Mouse (Mus musculus) limb, embryonic 11.5 days (tissue): ENCODE data around the gene Desi1. TPM values are rescaled to one million over a fixed set of nuclear protein-coding genes. Genes with fewer than 3 reads are reported as not detected.

Experiments used
- ATAC-seq: fragments of 200-750 bp; cut with Nextera tagmentation; 2 replicates; pipeline ENCODE4 v1.8.0; 2017; ENCODE audit warnings: low read depth; ENCODE audit not compliant: insufficient number of reproducible peaks, low FRiP score, low TSS enrichment
- DNase-seq: peaks from one replicate; pipeline ENCODE4 v3.0.0-alpha.2; 2015; ENCODE audit warnings: low spot score
- H3K27ac ChIP-seq: fragments of 300-500 bp; sonication (generic); replicated peaks from 2 replicates; pipeline ENCODE4 v1.5.1; 2014; ENCODE audit warnings: low read depth, mild to moderate bottlenecking, low read length
- H3K27me3 ChIP-seq: fragments of 300-500 bp; sonication (generic); 2 replicates; pipeline ENCODE4 v1.6.1; 2014; ENCODE audit warnings: mild to moderate bottlenecking, low read length, mixed read lengths; ENCODE audit not compliant: control insufficient read depth, insufficient read depth
- H3K36me3 ChIP-seq: fragments of 300-500 bp; sonication (generic); 2 replicates; pipeline ENCODE4 v1.6.1; 2014; ENCODE audit warnings: mild to moderate bottlenecking, low read length, moderate library complexity, mixed read lengths; ENCODE audit not compliant: control insufficient read depth, insufficient read depth
- H3K4me1 ChIP-seq: fragments of 300-500 bp; sonication (generic); 2 replicates; pipeline ENCODE4 v1.6.1; 2014; ENCODE audit warnings: low read length, mixed read lengths; ENCODE audit not compliant: control insufficient read depth, insufficient read depth
- H3K4me2 ChIP-seq: fragments of 300-500 bp; sonication (generic); 2 replicates; pipeline ENCODE4 v1.6.1; 2014; ENCODE audit warnings: low read depth, mild to moderate bottlenecking, moderate library complexity; ENCODE audit not compliant: severe bottlenecking
- H3K4me3 ChIP-seq: fragments of 300-500 bp; sonication (generic); 2 replicates; pipeline ENCODE4 v1.5.1; 2014; ENCODE audit warnings: low read depth, low read length
- H3K9ac ChIP-seq: fragments of 300-500 bp; sonication (generic); 2 replicates; pipeline ENCODE4 v1.6.1; 2014; ENCODE audit warnings: mild to moderate bottlenecking, low read length
- H3K9me3 ChIP-seq: fragments of 300-500 bp; sonication (generic); 2 replicates; pipeline ENCODE4 v1.6.1; 2016; ENCODE audit warnings: low read length; ENCODE audit not compliant: control insufficient read depth
- WGBS: fragments of 180-500 bp; shearing (Covaris S2); extraction: QIAGEN DNeasy Blood & Tissue Kit; methylation state at CpG from one replicate; pipeline ENCODE4 v1.1.7; 2014; 5-methylcytosine and 5-hydroxymethylcytosine counted together
- polyA plus RNA-seq: library from polyadenylated mRNA; unstranded; fragments of >200 nt; fragmentation: Nextera tagmentation; extraction: Ambion mirVana; gene quantifications from 2 replicates; pipeline ENCODE4 v1.2.1, GENCODE M21; 2014

The Desi1 gene
- polyA plus RNA-seq, 1 experiment from 2014 or later: 34.4 TPM

GRCm38 (mm10) chr15:82016101-82016808 is 17.4 kb downstream of the Desi1 start:
- Histone ChIP-seq H3K4me3 (peak overlapping the region; percentile 90), H3K27ac (no peak overlapping the region), H3K9me3 (no peaks in the 10 kb centered on the region), H3K4me1 (0 out of 2 replicates have a peak, but pooled peaks cover 3% of the 10 kb centered on the region), H3K4me2 (peak overlapping the region; percentile 87), H3K9ac (peak overlapping the region; percentile 85), H3K36me3 (0 out of 2 replicates have a peak, but pooled peaks cover 3% of the 10 kb centered on the region), H3K27me3 (no peaks in the 10 kb centered on the region)
- under 1% methylated on average over 52 of the region's 53 CpGs for WGBS
- DNase-seq: peak; percentile 99
- ATAC-seq: peak; percentile 94

GRCm38 (mm10) chr15:82015392-82016100 is 18.1 kb downstream of the Desi1 start:
- H3K27ac ChIP-seq: no peak overlapping the region
- DNase-seq (peak; percentile 43), ATAC-seq (peak; percentile 62)

GRCm38 (mm10) chr15:82014745-82015391 is 18.8 kb downstream of the Desi1 start:
- peak overlapping the region; percentile 85; the same call in 1 of the 2 replicates for H3K9ac ChIP-seq
- DNase-seq: no peak
- H3K27ac ChIP-seq: no peak overlapping the region
- H3K27me3 ChIP-seq: no peaks in the 10 kb centered on the region
- no peak for ATAC-seq
- H3K9me3 ChIP-seq: no peaks in the 10 kb centered on the region
- 0 out of 2 replicates have a peak, but pooled peaks cover 3% of the 10 kb centered on the region for H3K36me3 ChIP-seq
- peak overlapping the region; percentile 87 for H3K4me2 ChIP-seq
- peak overlapping the region; percentile 90 for H3K4me3 ChIP-seq
- WGBS: 12% methylated on average over 9 of the region's 9 CpGs
- 0 out of 2 replicates have a peak, but pooled peaks cover 3% of the 10 kb centered on the region for H3K4me1 ChIP-seq

More at GRCm38 (mm10) chr15:82015392-82016100, 18.1 kb downstream of the Desi1 start:
- no peaks in the 10 kb centered on the region for H3K27me3 ChIP-seq
- 0 out of 2 replicates have a peak, but pooled peaks cover 3% of the 10 kb centered on the region for H3K36me3 ChIP-seq
- peak overlapping the region; percentile 87 for H3K4me2 ChIP-seq
- under 1% methylated on average over 39 of the region's 39 CpGs for WGBS
- no peaks in the 10 kb centered on the region for H3K9me3 ChIP-seq
- 0 out of 2 replicates have a peak, but pooled peaks cover 3% of the 10 kb centered on the region for H3K4me1 ChIP-seq
- H3K9ac ChIP-seq: peak overlapping the region; percentile 85
- peak overlapping the region; percentile 90 for H3K4me3 ChIP-seq

GRCm38 (mm10) chr15:82011947-82012346 is 21.7 kb downstream of the Desi1 start:
- Histone ChIP-seq H3K4me3 (no peak overlapping the region), H3K9ac (no peak overlapping the region), H3K4me2 (no peak overlapping the region), H3K4me1 (no peaks in the 10 kb centered on the region), H3K9me3 (no peaks in the 10 kb centered on the region), H3K27me3 (no peaks in the 10 kb centered on the region), H3K27ac (no peak overlapping the region), H3K36me3 (no peaks in the 10 kb centered on the region)
- 88% methylated on average over 6 of the region's 6 CpGs for WGBS
- DNase-seq (no peak), ATAC-seq (no peak)

GRCm38 (mm10) chr15:82004257-82004656 is 29.4 kb downstream of the Desi1 start:
- no peaks in the 10 kb centered on the region for H3K4me1 ChIP-seq
- no peak overlapping the region for H3K27ac ChIP-seq
- ATAC-seq (no peak), DNase-seq (no peak)
- no peaks in the 10 kb centered on the region; the same call in 1 of the 2 replicates for H3K36me3 ChIP-seq
- no peak overlapping the region for H3K4me2 ChIP-seq
- 91% methylated on average over 8 of the region's 8 CpGs for WGBS
- no peaks in the 10 kb centered on the region for H3K9me3 ChIP-seq
- H3K4me3 ChIP-seq: no peak overlapping the region
- H3K9ac ChIP-seq: no peak overlapping the region
- no peaks in the 10 kb centered on the region for H3K27me3 ChIP-seq

GRCm38 (mm10) chr15:81993992-81994391 is 39.7 kb downstream of the Desi1 start:
- Histone ChIP-seq H3K9ac (no peak overlapping the region), H3K27ac (no peak overlapping the region), H3K4me3 (no peak overlapping the region), H3K36me3 (peaks cover 7% of the 10 kb centered on the region), H3K9me3 (no peaks in the 10 kb centered on the region), H3K4me1 (no peaks in the 10 kb centered on the region), H3K27me3 (no peaks in the 10 kb centered on the region), H3K4me2 (no peak overlapping the region)
- ATAC-seq (no peak), DNase-seq (no peak)
- WGBS: 63% methylated on average over 6 of the region's 6 CpGs

GRCm38 (mm10) chr15:81990549-81990948 is 43.1 kb downstream of the Desi1 start:
- H3K36me3 ChIP-seq: peaks cover 5% of the 10 kb centered on the region
- H3K4me3 ChIP-seq: no peak overlapping the region
- no peaks in the 10 kb centered on the region for H3K4me1 ChIP-seq
- no peak overlapping the region for H3K27ac ChIP-seq
- H3K4me2 ChIP-seq: no peak overlapping the region
- ATAC-seq: no peak
- DNase-seq: no peak
- H3K27me3 ChIP-seq: no peaks in the 10 kb centered on the region
- H3K9ac ChIP-seq: no peak overlapping the region
- WGBS: 59% methylated on average over 7 of the region's 7 CpGs
- H3K9me3 ChIP-seq: no peaks in the 10 kb centered on the region

- no peaks in the 10 kb centered on the region for H3K4me1 ChIP-seq
- no peaks in the 10 kb centered on the region for H3K9me3 ChIP-seq
- 44% methylated on average over 11 of the region's 11 CpGs for WGBS
- DNase-seq: peak; percentile 94
- peaks cover 5% of the 10 kb centered on the region for H3K36me3 ChIP-seq
- peak overlapping the region; percentile 36; the same call in 1 of the 2 replicates for H3K9ac ChIP-seq
- no peak overlapping the region for H3K4me3 ChIP-seq
- H3K4me2 ChIP-seq: no peak overlapping the region
- ATAC-seq: no peak
- H3K27ac ChIP-seq: no peak overlapping the region
- H3K27me3 ChIP-seq: no peaks in the 10 kb centered on the region
These were observed 44.1 kb downstream of the Desi1 start for GRCm38 (mm10) chr15:81989371-81990062.
